8 mouse cellular contexts compared by ENCODE assay signal in the genomic region with DNA sequence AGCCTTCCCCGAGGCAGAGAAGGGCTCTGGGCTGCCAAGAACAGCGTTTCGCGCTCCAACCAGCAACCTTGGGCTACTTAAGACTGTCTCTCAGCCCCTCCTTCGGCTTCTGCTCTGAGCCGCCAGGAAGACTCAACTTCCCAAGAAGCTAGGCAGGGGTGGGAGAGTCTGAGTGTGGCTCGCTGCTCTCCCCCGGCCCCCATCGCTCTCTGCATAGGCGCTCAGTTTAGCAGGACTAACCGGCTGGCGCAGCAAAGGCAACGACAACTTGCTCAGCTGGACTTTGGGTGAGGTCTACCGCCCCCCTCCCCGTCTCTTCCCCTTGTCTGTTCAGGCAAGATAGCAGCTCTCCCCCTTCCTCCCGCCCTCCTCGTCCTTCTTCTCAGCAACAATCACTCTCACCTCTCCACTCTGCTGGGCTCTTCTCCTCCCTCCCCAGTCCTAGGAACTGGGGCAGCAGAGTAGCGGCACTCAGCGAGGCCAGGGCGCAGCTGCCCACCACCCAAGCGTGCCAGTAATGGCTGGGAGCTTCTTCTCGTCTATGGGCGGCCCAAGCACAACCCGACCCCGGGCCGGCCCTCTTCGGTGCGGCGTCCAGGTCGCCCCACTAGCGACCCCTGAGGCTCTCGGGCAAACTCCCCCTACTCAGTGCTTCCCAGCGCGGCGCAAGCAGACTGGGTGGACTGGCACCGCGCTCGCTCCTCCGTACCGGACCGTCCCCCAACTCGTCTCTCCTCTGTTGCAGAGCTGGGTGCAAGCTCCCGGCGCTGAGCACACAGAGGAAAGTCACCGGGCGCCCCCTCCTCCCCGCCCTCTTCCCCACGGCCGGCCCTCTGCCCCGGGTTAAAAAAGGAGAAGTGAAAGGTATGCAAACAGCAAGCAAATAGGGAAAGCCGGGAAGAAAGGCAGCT. TPM values are rescaled to one million over a fixed set of nuclear protein-coding genes. Genes with fewer than 3 reads are reported as not detected.
DNase-seq lines count a peak whose midpoint lies in the region; ATAC-seq lines count a peak whose summit lies in the region.

No protein-coding gene starts in this region.

- WGBS in embryonic facial prominence, embryonic 12.5 days = under 1% methylated on average over 51 of the region's 51 CpGs
- WGBS in hindbrain, embryonic 13.5 days = under 1% methylated on average over 51 of the region's 51 CpGs
- under 1% methylated on average over 51 of the region's 51 CpGs for WGBS in liver, embryonic 15.5 days (ENCODE audit: insufficient replicate concordance)

- intact Hi-C loops in left cerebral cortex, postnatal 36 days (cut with DNase I) = no loop called here
- intact Hi-C loops in gastrocnemius, postnatal 36 days (cut with DNase I) = no loop called here

- H3K9me3 ChIP-seq in embryonic facial prominence, embryonic 12.5 days = no peaks in the 10 kb centered on the region
- no peaks in the 10 kb centered on the region for H3K9me3 ChIP-seq in hindbrain, embryonic 13.5 days
- no peaks in the 10 kb centered on the region for H3K9me3 ChIP-seq in liver, embryonic 15.5 days (replicated peaks)

- no peak for ATAC-seq in embryonic facial prominence, embryonic 12.5 days (ENCODE audit: insufficient number of reproducible peaks, insufficient read depth, low FRiP score, low TSS enrichment)
- peak; percentile 32; the same call in 1 of the 2 replicates for ATAC-seq in hindbrain, embryonic 13.5 days (ENCODE audit: low FRiP score)
- ATAC-seq in liver, embryonic 15.5 days (ENCODE audit: insufficient read depth) = no peak; the same call in 1 of the 2 replicates

- peak overlapping the region; percentile 63 for H3K4me3 ChIP-seq in embryonic facial prominence, embryonic 12.5 days
- H3K4me3 ChIP-seq in hindbrain, embryonic 13.5 days = peak overlapping the region; percentile 67
- H3K4me3 ChIP-seq in liver, embryonic 15.5 days (replicated peaks) = peak overlapping the region; percentile 57

- H3K27ac ChIP-seq in embryonic facial prominence, embryonic 12.5 days = peak overlapping the region; percentile 23; the same call in 1 of the 2 replicates
- H3K27ac ChIP-seq in hindbrain, embryonic 13.5 days = peak overlapping the region; percentile 91
- H3K27ac ChIP-seq in liver, embryonic 15.5 days (replicated peaks) = peak overlapping the region; percentile 76

- peak overlapping the region; percentile 46 for H3K9ac ChIP-seq in embryonic facial prominence, embryonic 12.5 days
- H3K9ac ChIP-seq in hindbrain, embryonic 13.5 days = peak overlapping the region; percentile 84
- peak overlapping the region; percentile 38 for H3K9ac ChIP-seq in liver, embryonic 15.5 days

- peak; percentile 14 for DNase-seq in ovary, postnatal 36 days (ENCODE audit: low spot score)
- no peak for DNase-seq in ovary, postnatal 10 days (ENCODE audit: low spot score)
- no peak for DNase-seq in right cerebral cortex, postnatal 14 days
- DNase-seq in left cerebral cortex, postnatal 36 days (ENCODE audit: low spot score in 2 of 2) = no peak
- no peak for DNase-seq in gastrocnemius, postnatal 36 days

- H3K36me3 ChIP-seq in embryonic facial prominence, embryonic 12.5 days = no peaks in the 10 kb centered on the region
- no peaks in the 10 kb centered on the region for H3K36me3 ChIP-seq in hindbrain, embryonic 13.5 days
- H3K36me3 ChIP-seq in liver, embryonic 15.5 days (replicated peaks) = no peaks in the 10 kb centered on the region

- H3K27me3 ChIP-seq in embryonic facial prominence, embryonic 12.5 days = peaks cover 65% of the 10 kb centered on the region
- peaks cover 23% of the 10 kb centered on the region for H3K27me3 ChIP-seq in hindbrain, embryonic 13.5 days
- peaks cover 71% of the 10 kb centered on the region for H3K27me3 ChIP-seq in liver, embryonic 15.5 days

- H3K4me1 ChIP-seq in embryonic facial prominence, embryonic 12.5 days = peaks cover 22% of the 10 kb centered on the region
- H3K4me1 ChIP-seq in hindbrain, embryonic 13.5 days (replicated peaks) = peaks cover 60% of the 10 kb centered on the region
- no peaks in the 10 kb centered on the region for H3K4me1 ChIP-seq in liver, embryonic 15.5 days (replicated peaks)

- H3K4me2 ChIP-seq in embryonic facial prominence, embryonic 12.5 days (replicated peaks) = peak overlapping the region; percentile 88
- H3K4me2 ChIP-seq in hindbrain, embryonic 13.5 days = peak overlapping the region; percentile 96
- peak overlapping the region; percentile 60 for H3K4me2 ChIP-seq in liver, embryonic 15.5 days

RNA-seq across cellular contexts. Expression of a gene that starts 1.5 kb away (rescaled TPM):
- polyA plus RNA-seq in embryonic facial prominence, embryonic 12.5 days (2016; fragmentation: Nextera tagmentation; extraction: Ambion mirVana) = 3.6 TPM in 2 replicates
- polyA plus RNA-seq in hindbrain, embryonic 13.5 days (2015; fragmentation: Nextera tagmentation; extraction: Ambion mirVana) = 7.8 and 8.8 TPM in 2 replicates
- polyA plus RNA-seq in liver, embryonic 15.5 days (2015; fragmentation: Nextera tagmentation; extraction: Ambion mirVana) = 5.2 and 6.1 TPM in 2 replicates
- total RNA-seq in left cerebral cortex, postnatal 36 days (2021) = 1 to 10 TPM; 8.5 to 8.7 TPM
- 1 to 10 TPM; 2.4 to 3.2 TPM for total RNA-seq in gastrocnemius, postnatal 36 days (2021)

Comparison
In these comparisons a context has a peak if more than half of its experiments do, and no peak if none do; other contexts are left out.
1. H3K27ac ChIP-seq: peak in every context shown above with its lines; median percentile 91 in hindbrain, embryonic 13.5 days; 76 in liver, embryonic 15.5 days; 23 in embryonic facial prominence, embryonic 12.5 days.